8 mouse cellular contexts compared by ENCODE assay signal in genomic region chr6:146994236-146994635, GRCm38 (mm10). TPM values are rescaled to one million over a fixed set of nuclear protein-coding genes. Genes with fewer than 3 reads are reported as not detected.
DNase-seq lines count a peak whose midpoint lies in the region; ATAC-seq and TF ChIP-seq lines count a peak whose summit lies in the region.
"Had no signal": no experiment of that assay in that cellular context is flagged by ENCODE, and none has a peak within 500 bp of the region (broad histone marks: within the 10 kb centered on the region; RNA-seq: fewer than 3 reads in every experiment).

No protein-coding gene starts in this region.

- no peaks in the 10 kb centered on the region for H3K4me1 ChIP-seq in intestine, postnatal 0 days (replicated peaks; ENCODE audit: control insufficient read depth, insufficient read depth, low read length)
- no peaks in the 10 kb centered on the region for H3K4me1 ChIP-seq in intestine, embryonic 16.5 days (ENCODE audit: control insufficient read depth, insufficient read depth, low read length)

- peaks cover 45% of the 10 kb centered on the region for H3K36me3 ChIP-seq in intestine, postnatal 0 days (ENCODE audit: control insufficient read depth, insufficient read depth)
- H3K36me3 ChIP-seq in intestine, embryonic 16.5 days (ENCODE audit: control insufficient read depth, insufficient read depth, low read length): 0 out of 2 replicates have a peak, but pooled peaks cover 6% of the 10 kb centered on the region

- H3K9me3 ChIP-seq in intestine, postnatal 0 days (ENCODE audit: control insufficient read depth): no peaks in the 10 kb centered on the region
- no peaks in the 10 kb centered on the region for H3K9me3 ChIP-seq in intestine, embryonic 16.5 days (ENCODE audit: control insufficient read depth, low read length)
- H3K9me3 ChIP-seq: megakaryocyte, embryonic 14.5 days had no signal

- no peak overlapping the region for H3K27ac ChIP-seq in intestine, postnatal 0 days (ENCODE audit: low read depth, low read length)
- no peak overlapping the region for H3K27ac ChIP-seq in intestine, embryonic 16.5 days (ENCODE audit: low read length)

- no peak for ATAC-seq in intestine, postnatal 0 days
- no peak for ATAC-seq in intestine, embryonic 16.5 days
- ATAC-seq in frontal cortex, adult (ENCODE audit: low TSS enrichment): 0 out of 2 replicates have a peak, but pooled peaks have one; percentile 56

- H3K4me2 ChIP-seq in intestine, postnatal 0 days (replicated peaks; ENCODE audit: low read depth): no peak overlapping the region
- no peak overlapping the region for H3K4me2 ChIP-seq in intestine, embryonic 16.5 days (ENCODE audit: low read depth, low read length)

- H3K9ac ChIP-seq in intestine, postnatal 0 days (ENCODE audit: low read depth, low read length): no peak overlapping the region
- no peak overlapping the region for H3K9ac ChIP-seq in intestine, embryonic 16.5 days (ENCODE audit: low read depth, low read length)

- H3K4me3 ChIP-seq in intestine, postnatal 0 days (ENCODE audit: low read depth, low read length): no peak overlapping the region
- H3K4me3 ChIP-seq in intestine, embryonic 16.5 days (ENCODE audit: low read length): no peak overlapping the region
- H3K4me3 ChIP-seq: megakaryocyte, embryonic 14.5 days had no signal

- WGBS in intestine, postnatal 0 days: 39% methylated on average over 5 of the region's 5 CpGs
- WGBS in intestine, embryonic 16.5 days: 46% methylated on average over 5 of the region's 5 CpGs

- intact Hi-C loops in left cerebral cortex, postnatal 14 days (cut with DNase I): loop anchor here (1.0 kb wide), 1 partner anchor 161 kb away; no protein-coding TSS in a partner anchor

- H3K27me3 ChIP-seq in intestine, postnatal 0 days (replicated peaks; ENCODE audit: control insufficient read depth, insufficient read depth, low read length): no peaks in the 10 kb centered on the region
- H3K27me3 ChIP-seq in intestine, embryonic 16.5 days (replicated peaks; ENCODE audit: control insufficient read depth, insufficient read depth, low read length): no peaks in the 10 kb centered on the region
- H3K27me3 ChIP-seq: megakaryocyte, embryonic 14.5 days had no signal

- peak; percentile 77 for TF ChIP-seq CTCF in intestine, postnatal 0 days (IDR thresholded peaks at IDR 0.05; ENCODE audit: low read depth)

- DNase-seq in ES-CJ7 (ENCODE audit: low read depth, low spot score): peak; percentile 41
- DNase-seq in adrenal gland, postnatal 10 days: peak; percentile 80
- DNase-seq in left cerebral cortex, postnatal 14 days (ENCODE audit: low spot score in 2 of 2): peak; percentile 78 to 82
- peak; percentile 79 for DNase-seq in retina, embryonic 14.5 days (ENCODE audit: low spot score)

RNA-seq across cellular contexts. Expression of gene Rep15, which starts 38.1 kb away (rescaled TPM):
- 10.4 and 11.7 TPM in 2 replicates for polyA plus RNA-seq in intestine, postnatal 0 days (2015; fragmentation: Nextera tagmentation; extraction: Ambion mirVana)
- 9.7 and 11.0 TPM in 2 replicates for polyA plus RNA-seq in intestine, embryonic 16.5 days (2015; fragmentation: Nextera tagmentation; extraction: Ambion mirVana)
- under 1 TPM; 0.72 to 0.97 TPM for total RNA-seq in adrenal gland, postnatal 10 days (2021)
- 1 to 10 TPM; 1.6 to 2.5 TPM for total RNA-seq in left cerebral cortex, postnatal 14 days (2021)

RNA-seq across cellular contexts. Expression of gene 1700034J05Rik, which starts 40.0 kb away (rescaled TPM):
- polyA plus RNA-seq in intestine, postnatal 0 days (2015; fragmentation: Nextera tagmentation; extraction: Ambion mirVana): 0.24 TPM in 1 of 2 replicates, not detected in the other
- 0.10 and 0.11 TPM in 2 replicates for polyA plus RNA-seq in intestine, embryonic 16.5 days (2015; fragmentation: Nextera tagmentation; extraction: Ambion mirVana)
- not detected for total RNA-seq in adrenal gland, postnatal 10 days (2021)
- total RNA-seq in left cerebral cortex, postnatal 14 days (2021): not detected

RNA-seq across cellular contexts. Expression of gene Mrps35, which starts 48.3 kb away (rescaled TPM):
- polyA plus RNA-seq in intestine, postnatal 0 days (2015; fragmentation: Nextera tagmentation; extraction: Ambion mirVana): 89.1 and 97.3 TPM in 2 replicates
- 164 and 182 TPM in 2 replicates for polyA plus RNA-seq in intestine, embryonic 16.5 days (2015; fragmentation: Nextera tagmentation; extraction: Ambion mirVana)
- total RNA-seq in adrenal gland, postnatal 10 days (2021): 100 to 1,000 TPM; 149 to 161 TPM
- total RNA-seq in left cerebral cortex, postnatal 14 days (2021): 10 to 100 TPM; 42.8 to 45.9 TPM
